Mouse (Mus musculus) yolk sac, embryonic 10.5 days (tissue): ENCODE data around the gene 4930502E18Rik.
A peak's percentile ranks its signal among the peaks of the same experiment; 100 is the strongest.
"Not testable (repeated sequence)": the region's sequence is repeated elsewhere in the genome, so short reads cannot be mapped to it uniquely, and the experiment has no call there.

Experiments
- DNase-seq: peaks from one replicate; pipeline ENCODE4 v3.0.0-alpha.2; 2017; ENCODE audit warnings: low spot score

Gene 4930502E18Rik

GRCm38 (mm10) chrX:53724596-53724995, at the start of gene 4930502E18Rik:
4930502E18Rik (plus strand) TSS chrX:53724826.
- DNase-seq: no peak

GRCm38 (mm10) chrX:53676943-53677342, 47.7 kb upstream of the 4930502E18Rik start:
- DNase-seq: not testable (repeated sequence)

GRCm38 (mm10) chrX:53682650-53683049, 42.0 kb upstream of the 4930502E18Rik start:
- not testable (repeated sequence) for DNase-seq

GRCm38 (mm10) chrX:53684676-53685075, 40.0 kb upstream of the 4930502E18Rik start:
- not testable (repeated sequence) for DNase-seq

- no peak for DNase-seq
These were observed 32.6 kb upstream of the 4930502E18Rik start for GRCm38 (mm10) chrX:53692065-53692464.

- DNase-seq: no peak
These were observed 31.5 kb upstream of the 4930502E18Rik start for GRCm38 (mm10) chrX:53693141-53693540.

GRCm38 (mm10) chrX:53694008-53694777, 30.4 kb upstream of the 4930502E18Rik start:
- peak; percentile 63 for DNase-seq

GRCm38 (mm10) chrX:53699225-53699624, 25.4 kb upstream of the 4930502E18Rik start:
- DNase-seq: no peak

- no peak for DNase-seq
These were observed 22.0 kb upstream of the 4930502E18Rik start for GRCm38 (mm10) chrX:53702673-53703072.

- no peak for DNase-seq
These were observed 8.7 kb upstream of the 4930502E18Rik start for GRCm38 (mm10) chrX:53715942-53716322.

- peak; percentile 83 for DNase-seq
These were observed 8.1 kb upstream of the 4930502E18Rik start for GRCm38 (mm10) chrX:53716323-53717182.

- no peak for DNase-seq
These were observed 4.3 kb downstream of the 4930502E18Rik start for GRCm38 (mm10) chrX:53728967-53729366.

- no peak for DNase-seq
These were observed 28.2 kb downstream of the 4930502E18Rik start for GRCm38 (mm10) chrX:53752851-53753250.

- no peak for DNase-seq
These were observed 33.1 kb downstream of the 4930502E18Rik start, which contains the start of gene 1700013H16Rik for GRCm38 (mm10) chrX:53757736-53758135. 1700013H16Rik (minus strand) TSS chrX:53757831.

- peak; percentile 44 for DNase-seq
These were observed 51.6 kb downstream of the 4930502E18Rik start, which contains the start of gene Zfp36l3 for GRCm38 (mm10) chrX:53776276-53776675. Zfp36l3 (minus strand) TSS chrX:53776394.
